Mouse (Mus musculus) MEL (cell line): ENCODE measurements at regions not wholly inside any gene's neighbourhood (a gene's known extent, or its start where the extent isn't known, plus 50 kb on each side); places are given as distances from the start of the nearest gene placed in this dataset.
A peak's percentile ranks its signal among the peaks of the same experiment; 100 is the strongest.

ENCODE experiments used
- DNase-seq: peaks from one replicate; pipeline ENCODE4 v3.0.0; 2011; ENCODE audit warnings: low read depth, low spot score
- H3K27ac ChIP-seq: 2 replicates; pipeline ENCODE4 v1.5.1; 2012; ENCODE audit warnings: low read depth, mild to moderate bottlenecking, control low read depth, low read length, moderate library complexity; ENCODE audit not compliant: control insufficient read depth
- H3K27me3 ChIP-seq, 2 experiments: fragments of 150-350 bp in 1 of 2; sonication (generic) in 1 of 2; 2 replicates each; pipeline ENCODE4 v1.6.1; 2012; ENCODE audit warnings: low read length in 2 of 2, mild to moderate bottlenecking in 2 of 2, improper control_type of control experiment in 1 of 2, moderate library complexity in 1 of 2; ENCODE audit not compliant: insufficient read depth in 2 of 2, control insufficient read depth in 1 of 2
- H3K36me3 ChIP-seq, 2 experiments: 2 replicates each; pipeline ENCODE4 v1.6.1; 2012 to 2014; ENCODE audit warnings: low read length in 2 of 2, improper control_type of control experiment in 1 of 2, inconsistent platforms in 1 of 2, mild to moderate bottlenecking in 1 of 2; ENCODE audit not compliant: insufficient read depth in 2 of 2, control insufficient read depth in 1 of 2
- H3K4me1 ChIP-seq, 2 experiments: fragments of 150-350 bp in 1 of 2; sonication (generic) in 1 of 2; 2 replicates each; pipeline ENCODE4 v1.6.1; 2012; ENCODE audit warnings: low read length in 2 of 2, improper control_type of control experiment in 1 of 2, mild to moderate bottlenecking in 1 of 2; ENCODE audit not compliant: insufficient read depth in 2 of 2, control insufficient read depth in 1 of 2
- H3K4me3 ChIP-seq, 2 experiments: fragments of 150-350 bp in 1 of 2; sonication (generic) in 1 of 2; 2 replicates each; pipeline ENCODE4 v1.5.1; 2012; ENCODE audit warnings: low read depth in 2 of 2, low read length in 2 of 2, mild to moderate bottlenecking in 2 of 2, moderate library complexity in 2 of 2, control low read depth in 1 of 2, improper control_type of control experiment in 1 of 2; ENCODE audit not compliant: control insufficient read depth in 1 of 2, insufficient read depth in 1 of 2
- H3K79me2 ChIP-seq: 2 replicates; pipeline ENCODE4 v1.6.1; 2012; ENCODE audit warnings: mild to moderate bottlenecking, low read length, moderate library complexity; ENCODE audit not compliant: control insufficient read depth, poor library complexity, insufficient read depth
- H3K9ac ChIP-seq: 2 replicates; pipeline ENCODE4 v1.6.1; 2012; ENCODE audit warnings: low read depth, mild to moderate bottlenecking, control low read depth, low read length, moderate library complexity; ENCODE audit not compliant: control insufficient read depth, poor library complexity, severe bottlenecking
- H3K9me3 ChIP-seq: fragments of 150-350 bp; sonication (generic); replicated peaks from 2 replicates; pipeline ENCODE4 v1.6.1; 2012; ENCODE audit warnings: mild to moderate bottlenecking, low read length, improper control_type of control experiment, moderate library complexity; ENCODE audit not compliant: insufficient read depth
- BHLHE40 ChIP-seq: IDR thresholded peaks from 2 replicates; pipeline ENCODE4 v1.6.1; 2012; ENCODE audit warnings: low read depth, mild to moderate bottlenecking, inconsistent platforms, low read length, improper control_type of control experiment, borderline replicate concordance
- CHD1 ChIP-seq: IDR thresholded peaks from 2 replicates; pipeline ENCODE4 v1.6.1; 2012; ENCODE audit warnings: low read depth, mild to moderate bottlenecking, inconsistent platforms, low read length, improper control_type of control experiment
- CHD2 ChIP-seq: IDR thresholded peaks from 2 replicates; pipeline ENCODE4 v1.6.1; 2011; ENCODE audit warnings: low read length, improper control_type of control experiment
- CTCF ChIP-seq, 3 experiments: IDR thresholded peaks in 2 of 3; conservative IDR thresholded peaks in 1 of 3; 2 replicates each; pipeline ENCODE4 v1.5.1; 2011 to 2012; ENCODE audit warnings: low read length in 3 of 3, low read depth in 2 of 3, mild to moderate bottlenecking in 2 of 3, improper control_type of control experiment in 1 of 3, inconsistent platforms in 1 of 3, mixed read lengths in 1 of 3, moderate library complexity in 1 of 3; ENCODE audit not compliant: control insufficient read depth in 1 of 3, insufficient read depth in 1 of 3, poor library complexity in 1 of 3, severe bottlenecking in 1 of 3
- E2F4 ChIP-seq: IDR thresholded peaks from 2 replicates; pipeline ENCODE4 v1.6.1; 2011; ENCODE audit warnings: low read depth, low read length, improper control_type of control experiment, borderline replicate concordance
- ELF1 ChIP-seq: IDR thresholded peaks from 2 replicates; pipeline ENCODE4 v1.6.1; 2014; ENCODE audit warnings: low read depth, mild to moderate bottlenecking, inconsistent platforms, low read length, improper control_type of control experiment, moderate library complexity
- EP300 ChIP-seq, 2 experiments: IDR thresholded peaks; 2 replicates each; pipeline ENCODE4 v1.6.1; 2011; ENCODE audit warnings: improper control_type of control experiment in 2 of 2, low read length in 2 of 2, low read depth in 1 of 2, mild to moderate bottlenecking in 1 of 2
- ETS1 ChIP-seq: IDR thresholded peaks from 2 replicates; pipeline ENCODE4 v1.6.1; 2012; ENCODE audit warnings: low read depth, mild to moderate bottlenecking, inconsistent platforms, low read length, improper control_type of control experiment, moderate library complexity
- GABPA ChIP-seq: IDR thresholded peaks from 2 replicates; pipeline ENCODE4 v1.6.1; 2012; ENCODE audit warnings: low read depth, mild to moderate bottlenecking, inconsistent platforms, low read length, improper control_type of control experiment, moderate library complexity
- GATA1 ChIP-seq: IDR thresholded peaks from 2 replicates; pipeline ENCODE4 v1.6.1; 2011; ENCODE audit warnings: low read depth, low read length, improper control_type of control experiment
- HCFC1 ChIP-seq: IDR thresholded peaks from 2 replicates; pipeline ENCODE4 v1.6.1; 2012; ENCODE audit warnings: low read depth, mild to moderate bottlenecking, inconsistent platforms, low read length, improper control_type of control experiment, moderate library complexity
- JUND ChIP-seq: IDR thresholded peaks from 2 replicates; pipeline ENCODE4 v1.6.1; 2011; ENCODE audit warnings: low read depth, mild to moderate bottlenecking, improper control_type of control experiment, low read length
- KAT2A ChIP-seq: conservative IDR thresholded peaks from 2 replicates; pipeline ENCODE4 v1.6.1; 2012; ENCODE audit warnings: low read depth, low read length, improper control_type of control experiment, inconsistent platforms
- MAFK ChIP-seq: IDR thresholded peaks from 2 replicates; pipeline ENCODE4 v1.6.1; 2011; ENCODE audit warnings: low read depth, mild to moderate bottlenecking, low read length, improper control_type of control experiment, borderline replicate concordance
- MAX ChIP-seq: IDR thresholded peaks from 2 replicates; pipeline ENCODE4 v1.6.1; 2011; ENCODE audit warnings: low read length, improper control_type of control experiment
- MAZ ChIP-seq: IDR thresholded peaks from 2 replicates; pipeline ENCODE4 v1.6.1; 2012; ENCODE audit warnings: low read depth, mild to moderate bottlenecking, inconsistent platforms, low read length, improper control_type of control experiment
- MEF2A ChIP-seq: IDR thresholded peaks from 2 replicates; pipeline ENCODE4 v1.6.1; 2014; ENCODE audit warnings: low read depth, mild to moderate bottlenecking, inconsistent platforms, low read length, improper control_type of control experiment; ENCODE audit not compliant: poor library complexity, insufficient replicate concordance, severe bottlenecking; ENCODE audit errors: extremely low read depth
- MXI1 ChIP-seq: IDR thresholded peaks from 2 replicates; pipeline ENCODE4 v1.6.1; 2011; ENCODE audit warnings: mild to moderate bottlenecking, low read depth, low read length, improper control_type of control experiment
- MYB ChIP-seq: IDR thresholded peaks from 2 replicates; pipeline ENCODE4 v1.6.1; 2011; ENCODE audit warnings: mild to moderate bottlenecking, low read depth, low read length, improper control_type of control experiment
- MYC ChIP-seq: IDR thresholded peaks from 2 replicates; pipeline ENCODE4 v1.6.1; 2011; ENCODE audit warnings: low read depth, mild to moderate bottlenecking, low read length, improper control_type of control experiment, moderate library complexity
- NELFE ChIP-seq: IDR thresholded peaks from 2 replicates; pipeline ENCODE4 v1.6.1; 2011; ENCODE audit warnings: low read depth, low read length, improper control_type of control experiment
- POLR2A ChIP-seq, 2 experiments: IDR thresholded peaks; 2 replicates each; pipeline ENCODE4 v1.6.1; 2011 to 2012; ENCODE audit warnings: low read length in 2 of 2, mild to moderate bottlenecking in 2 of 2, control low read depth in 1 of 2, improper control_type of control experiment in 1 of 2, low read depth in 1 of 2, moderate library complexity in 1 of 2; ENCODE audit not compliant: control insufficient read depth in 1 of 2, insufficient read depth in 1 of 2, poor library complexity in 1 of 2
- POLR2AphosphoS2 ChIP-seq: IDR thresholded peaks from 2 replicates; pipeline ENCODE4 v1.6.1; 2011; ENCODE audit warnings: low read length, improper control_type of control experiment
- POLR2AphosphoS5 ChIP-seq: IDR thresholded peaks from 2 replicates; pipeline ENCODE4 v1.6.1; 2012; ENCODE audit warnings: low read depth, borderline replicate concordance, mild to moderate bottlenecking, inconsistent platforms, low read length, moderate library complexity, mixed read lengths
- RAD21 ChIP-seq: IDR thresholded peaks from 2 replicates; pipeline ENCODE4 v1.6.1; 2011; ENCODE audit warnings: mild to moderate bottlenecking, low read depth, low read length, improper control_type of control experiment
- SIN3A ChIP-seq: IDR thresholded peaks from 2 replicates; pipeline ENCODE4 v1.6.1; 2012; ENCODE audit warnings: low read length, improper control_type of control experiment, inconsistent platforms
- TAL1 ChIP-seq: IDR thresholded peaks from 2 replicates; pipeline ENCODE4 v1.6.1; 2012; ENCODE audit warnings: mild to moderate bottlenecking, inconsistent platforms, low read length, moderate library complexity, mixed read lengths
- TBP ChIP-seq: IDR thresholded peaks from 2 replicates; pipeline ENCODE4 v1.8.0; 2011; ENCODE audit warnings: low read depth, low read length, improper control_type of control experiment
- TCF12 ChIP-seq: IDR thresholded peaks from 2 replicates; pipeline ENCODE4 v1.6.1; 2014; ENCODE audit warnings: low read depth, mild to moderate bottlenecking, inconsistent platforms, low read length, improper control_type of control experiment, moderate library complexity
- UBTF ChIP-seq: IDR thresholded peaks from 2 replicates; pipeline ENCODE4 v1.6.1; 2012; ENCODE audit warnings: low read depth, mild to moderate bottlenecking, inconsistent platforms, low read length, improper control_type of control experiment, moderate library complexity, borderline replicate concordance; ENCODE audit not compliant: insufficient read depth
- USF1 ChIP-seq: IDR thresholded peaks from 2 replicates; pipeline ENCODE4 v1.6.1; 2014; ENCODE audit warnings: low read depth, mild to moderate bottlenecking, inconsistent platforms, low read length, improper control_type of control experiment, moderate library complexity
- ZC3H11A ChIP-seq: IDR thresholded peaks from 2 replicates; pipeline ENCODE4 v1.6.1; 2012; ENCODE audit warnings: low read depth, mild to moderate bottlenecking, inconsistent platforms, low read length, improper control_type of control experiment
- ZKSCAN1 ChIP-seq: IDR thresholded peaks from 2 replicates; pipeline ENCODE4 v1.6.1; 2012; ENCODE audit warnings: low read depth, mild to moderate bottlenecking, inconsistent platforms, low read length, improper control_type of control experiment, moderate library complexity
- ZMIZ1 ChIP-seq: IDR thresholded peaks from 2 replicates; pipeline ENCODE4 v1.6.1; 2012; ENCODE audit warnings: low read depth, mild to moderate bottlenecking, inconsistent platforms, low read length, improper control_type of control experiment, moderate library complexity
- ZNF384 ChIP-seq: IDR thresholded peaks from 2 replicates; pipeline ENCODE4 v1.6.1; 2012; ENCODE audit warnings: low read depth, mild to moderate bottlenecking, inconsistent platforms, low read length, improper control_type of control experiment

DNA sequence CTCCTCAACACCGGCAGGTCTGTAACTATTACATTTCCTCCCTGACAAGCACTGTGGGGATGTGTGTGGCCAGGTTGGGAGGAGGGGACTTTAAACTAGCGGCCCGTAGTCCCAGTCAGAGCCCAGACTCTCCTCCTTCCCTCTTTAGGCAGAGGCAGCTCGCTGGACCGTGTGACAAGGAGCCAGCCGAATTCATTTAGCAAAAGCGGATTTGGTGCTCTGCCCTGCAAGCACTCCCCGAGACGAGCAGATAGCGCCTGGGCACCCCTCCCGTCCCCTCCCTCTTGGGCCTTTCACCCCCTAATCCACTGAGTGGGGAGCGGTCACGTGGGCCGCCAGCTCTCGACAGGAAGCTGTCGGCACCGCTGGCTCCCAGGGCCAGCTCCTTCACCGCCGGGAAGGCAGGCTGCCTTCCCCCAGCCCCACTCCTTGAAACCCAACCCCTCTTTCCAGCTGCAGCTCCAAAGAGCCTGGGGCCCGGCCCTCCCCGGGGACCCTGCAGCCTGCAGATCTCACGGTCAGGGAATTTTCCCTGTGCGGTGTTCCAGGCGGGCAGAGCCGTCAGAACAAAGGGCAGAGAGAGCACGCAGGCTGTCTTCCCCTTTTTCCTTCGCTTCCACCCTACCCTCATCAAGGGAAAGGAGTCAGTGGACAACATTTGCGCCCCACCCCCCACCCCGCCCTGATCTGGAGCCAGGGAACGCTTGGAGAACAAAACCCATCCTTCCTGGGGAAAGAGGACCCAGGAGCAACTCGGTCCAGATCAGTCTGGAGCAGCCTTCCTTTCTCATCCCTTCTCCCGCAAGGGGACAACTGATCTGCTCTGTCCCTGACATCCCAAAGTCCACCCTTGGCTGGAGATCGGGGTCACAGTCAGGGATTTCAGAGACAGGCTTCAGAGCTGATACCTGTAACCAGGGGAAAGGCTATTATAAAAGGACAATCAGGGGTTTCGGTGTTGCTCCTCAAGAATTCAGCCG lies 106.4 kb downstream of the Ephb3 start:
- peaks cover 3 to 9% of the 10 kb centered on the region in 2 experiments; a peak in 3 of 4 replicates for H3K4me1 ChIP-seq
- peak overlapping the region; percentile 83 for H3K9ac ChIP-seq
- peak; percentile 80 for DNase-seq
- no peaks in the 10 kb centered on the region for H3K36me3 ChIP-seq
- H3K4me3 ChIP-seq: peak overlapping the region; percentile 52 to 57
- H3K79me2 ChIP-seq: no peaks in the 10 kb centered on the region
- H3K27me3 ChIP-seq: peaks cover 3 to 4% of the 10 kb centered on the region in 2 experiments; a peak in 3 of 4 replicates
- H3K27ac ChIP-seq: no peak overlapping the region
- H3K9me3 ChIP-seq: no peaks in the 10 kb centered on the region
- TF ChIP-seq ZNF384: no peak
- TF ChIP-seq JUND: no peak
- TF ChIP-seq ELF1: no peak
- no peak for TF ChIP-seq GATA1
- peak; percentile 87; the same call in 1 of the 2 replicates for TF ChIP-seq MAZ
- no peak for TF ChIP-seq ZC3H11A
- no peak for TF ChIP-seq MYB
- no peak for TF ChIP-seq MEF2A
- no peak; the same call in 1 of the 2 replicates for TF ChIP-seq NELFE
- TF ChIP-seq E2F4: no peak
- no peak for TF ChIP-seq MAFK
- peak; percentile 97 for TF ChIP-seq USF1
- TF ChIP-seq POLR2AphosphoS5: no peak
- peak; percentile 29; the same call in 1 of the 2 replicates for TF ChIP-seq TBP
- no peak for TF ChIP-seq TAL1
- no peak for TF ChIP-seq MYC
- TF ChIP-seq ZMIZ1: no peak
- no peak for TF ChIP-seq UBTF
- peak; percentile 36; the same call in 1 of the 2 replicates for TF ChIP-seq MXI1
- no peak for TF ChIP-seq EP300 (IDR thresholded peaks at IDR 0.05; ENCODE audit: low read depth in 1 of 2, low read length in 2 of 2)
- 0 out of 2 replicates have a peak, but pooled peaks have one; percentile 5 for TF ChIP-seq ETS1
- TF ChIP-seq CTCF (IDR thresholded peaks at IDR 0.05 in 2 of 3, conservative IDR thresholded peaks at IDR 0.05 in 1 of 3; ENCODE audit: control insufficient read depth in 1 of 3, insufficient read depth in 1 of 3, low read depth in 2 of 3, low read length in 3 of 3, poor library complexity in 1 of 3, severe bottlenecking in 1 of 3): no peak
- peak; percentile 54; the same call in 1 of the 2 replicates for TF ChIP-seq SIN3A
- TF ChIP-seq MAX: peak; percentile 84
- TF ChIP-seq HCFC1: no peak; the same call in 1 of the 2 replicates
- peak; percentile 46 to 58; a peak in 2 of 4 replicates for TF ChIP-seq POLR2A (IDR thresholded peaks at IDR 0.05; ENCODE audit: control insufficient read depth in 1 of 2, insufficient read depth in 1 of 2, low read depth in 1 of 2, low read length in 2 of 2, poor library complexity in 1 of 2)
- TF ChIP-seq RAD21: no peak
- no peak for TF ChIP-seq GABPA
- TF ChIP-seq KAT2A: no peak
- TF ChIP-seq ZKSCAN1: no peak
- no peak for TF ChIP-seq CHD2
- no peak for TF ChIP-seq TCF12
- TF ChIP-seq POLR2AphosphoS2: no peak
- no peak for TF ChIP-seq CHD1
- no peak; the same call in 1 of the 2 replicates for TF ChIP-seq BHLHE40
